Mouse (Mus musculus): Measurements from ENCODE around the gene Taar7a. TPM values are rescaled to one million over a fixed set of nuclear protein-coding genes. Genes with fewer than 3 reads are reported as not detected.

Taar7a gene
- polyA plus RNA-seq (2017; shearing (Covaris generic)) = not detected

DNA sequence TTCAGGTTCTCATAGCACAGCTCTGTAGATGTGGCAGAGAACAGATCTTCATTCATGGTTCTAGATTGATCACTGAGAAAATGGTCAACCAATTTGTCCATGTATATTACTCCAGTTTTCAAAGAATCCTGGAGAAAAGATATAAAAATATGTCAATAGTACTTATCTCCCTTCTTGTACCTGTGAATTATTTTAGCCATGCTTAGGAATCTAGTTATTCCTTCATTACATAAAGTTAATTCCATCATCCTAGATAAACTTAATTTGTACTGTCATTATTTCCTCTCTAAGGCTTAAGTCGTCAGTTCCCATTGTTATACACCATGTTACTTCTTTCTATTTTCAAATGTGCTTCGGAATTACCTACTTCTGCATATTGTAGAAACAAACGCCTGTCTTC lies at the start of gene Taar7a:
TSS of gene Taar7a (minus strand) at position 101 of the 400 bp plus-strand sequence.

DNA sequence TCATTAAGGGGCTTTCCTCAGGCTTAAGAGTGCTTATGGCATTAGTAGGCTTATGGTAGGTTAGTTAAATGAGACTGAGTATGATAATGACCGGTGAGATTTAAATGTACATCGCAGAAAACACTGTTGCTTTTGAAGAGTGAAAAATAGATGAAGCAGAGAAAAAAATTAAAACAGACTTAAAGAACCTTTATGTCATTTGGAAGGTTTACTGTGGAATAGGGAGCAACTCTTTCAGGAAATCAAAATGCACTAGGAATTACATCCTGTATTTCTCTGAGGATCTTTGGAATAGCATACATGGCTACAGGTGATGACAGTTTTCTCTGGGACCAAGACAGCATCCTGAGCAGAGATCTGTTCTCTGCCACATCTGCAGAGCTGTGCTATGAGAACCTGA lies 44.0 kb upstream of the Taar7a start, which contains the start of gene Taar7e:
TSS of gene Taar7e (plus strand) at position 301 of the 400 bp plus-strand sequence.

DNA sequence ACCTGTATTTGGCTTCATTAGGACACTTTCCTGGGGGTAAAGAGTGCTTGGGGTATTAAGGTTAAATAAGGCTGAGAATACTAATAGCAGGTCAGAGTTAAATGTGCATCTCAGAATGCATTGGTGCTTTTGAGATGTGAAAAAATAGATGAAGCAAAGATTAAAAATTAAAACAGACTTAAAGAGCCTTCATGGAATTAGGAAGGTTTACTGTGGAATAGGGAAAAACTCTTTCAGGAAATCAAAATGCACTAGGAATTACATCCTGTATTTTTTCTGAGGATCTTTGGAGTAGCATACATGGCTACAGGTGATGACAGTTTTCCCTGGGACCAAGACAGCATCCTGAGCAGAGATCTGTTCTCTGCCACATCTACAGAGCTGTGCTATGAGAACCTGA lies 33.6 kb upstream of the Taar7a start, which contains the start of gene Taar7d:
TSS of gene Taar7d (plus strand) at position 301 of the 400 bp plus-strand sequence.

DNA sequence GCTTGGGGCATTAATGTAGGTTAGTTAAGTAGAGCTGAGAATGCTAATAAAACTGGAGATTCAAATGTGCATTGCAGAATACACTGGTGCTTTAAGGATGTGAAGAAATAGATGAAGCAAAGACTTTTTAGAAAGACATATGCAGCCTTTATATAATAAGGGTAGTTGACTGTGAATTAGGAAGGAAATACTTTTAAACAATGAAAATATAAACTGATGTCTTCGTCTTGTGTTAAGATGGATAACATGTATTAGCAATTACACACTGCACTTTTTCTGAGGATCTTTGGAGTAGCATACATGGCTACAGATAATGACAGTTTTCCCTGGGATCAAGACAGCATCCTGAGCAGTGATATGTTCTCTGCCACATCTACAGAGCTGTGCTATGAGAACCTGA lies 6.4 kb upstream of the Taar7a start, which contains the start of gene Taar7b:
TSS of gene Taar7b (plus strand) at position 301 of the 400 bp plus-strand sequence.

DNA sequence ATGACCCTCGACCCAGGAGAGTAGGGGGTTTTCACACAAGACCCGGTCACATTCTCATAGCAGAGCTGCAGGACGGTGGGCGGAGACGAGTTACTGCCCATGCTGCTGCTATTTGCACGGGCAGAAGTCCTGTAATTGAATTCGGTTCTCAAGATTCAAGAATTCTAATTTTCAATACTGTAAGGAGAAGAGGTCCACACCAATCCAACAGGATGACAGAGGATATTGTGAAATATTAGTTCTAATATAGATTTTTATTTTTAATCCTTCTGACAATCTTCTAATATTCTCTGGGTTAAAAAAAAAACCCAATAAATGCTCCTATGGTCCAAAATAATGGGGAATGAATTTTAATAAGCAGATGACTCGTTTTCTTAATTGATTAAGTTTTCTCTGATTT lies 7.7 kb downstream of the Taar7a start, which contains the start of gene Taar6:
TSS of gene Taar6 (minus strand) at position 101 of the 400 bp plus-strand sequence.

DNA sequence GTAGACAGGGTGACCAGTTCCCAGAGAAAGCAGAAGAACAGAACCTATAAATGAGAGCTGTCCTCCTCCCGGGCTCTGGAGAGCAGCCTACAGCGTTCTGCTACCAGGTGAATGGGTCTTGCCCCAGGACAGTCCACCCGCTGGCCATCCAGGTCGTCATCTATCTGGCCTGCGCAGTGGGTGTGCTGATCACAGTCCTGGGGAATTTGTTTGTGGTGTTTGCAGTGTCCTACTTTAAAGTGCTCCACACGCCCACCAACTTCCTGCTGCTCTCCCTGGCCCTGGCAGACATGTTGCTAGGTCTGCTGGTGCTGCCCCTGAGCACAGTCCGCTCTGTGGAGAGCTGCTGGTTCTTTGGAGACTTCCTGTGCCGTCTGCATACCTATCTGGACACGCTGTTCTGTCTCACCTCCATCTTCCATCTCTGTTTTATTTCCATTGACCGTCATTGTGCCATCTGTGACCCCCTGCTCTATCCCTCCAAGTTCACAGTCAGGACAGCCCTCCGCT lies 22.6 kb downstream of the Taar7a start, which contains the start of gene Taar5:
TSS of gene Taar5 (plus strand) at position 51 of the 510 bp plus-strand sequence.

DNA sequence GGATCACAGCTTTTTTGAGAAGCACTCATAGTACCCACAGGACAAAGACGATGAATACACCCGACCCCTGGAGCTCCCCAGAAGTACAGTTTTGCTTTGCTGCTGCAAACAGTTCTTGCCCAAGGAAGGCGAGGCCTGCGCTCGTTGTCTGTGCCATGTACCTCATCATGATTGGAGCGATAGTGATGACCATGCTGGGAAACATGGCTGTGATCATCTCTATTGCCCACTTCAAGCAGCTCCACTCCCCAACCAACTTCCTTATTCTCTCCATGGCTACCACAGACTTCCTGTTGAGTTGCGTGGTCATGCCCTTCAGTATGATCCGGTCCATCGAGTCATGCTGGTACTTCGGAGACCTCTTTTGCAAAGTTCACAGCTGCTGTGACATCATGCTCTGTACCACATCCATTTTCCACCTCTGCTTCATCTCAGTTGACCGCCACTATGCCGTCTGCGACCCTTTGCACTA lies 32.8 kb downstream of the Taar7a start, which contains the start of gene Taar4:
TSS of gene Taar4 (plus strand) at position 51 of the 472 bp plus-strand sequence.

DNA sequence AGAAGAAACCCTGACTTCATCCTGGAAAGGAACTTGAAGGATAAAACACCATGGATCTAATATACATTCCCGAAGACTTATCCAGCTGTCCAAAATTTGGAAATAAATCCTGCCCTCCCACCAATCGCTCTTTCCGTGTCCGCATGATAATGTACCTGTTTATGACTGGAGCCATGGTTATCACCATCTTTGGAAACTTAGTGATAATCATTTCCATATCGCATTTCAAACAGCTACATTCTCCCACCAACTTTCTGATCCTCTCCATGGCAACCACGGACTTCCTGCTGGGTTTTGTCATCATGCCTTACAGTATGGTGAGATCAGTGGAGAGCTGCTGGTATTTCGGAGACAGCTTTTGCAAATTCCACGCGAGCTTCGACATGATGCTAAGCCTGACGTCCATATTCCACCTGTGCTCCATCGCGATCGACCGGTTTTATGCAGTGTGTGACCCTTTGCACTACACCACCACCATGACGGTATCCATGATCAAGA lies 43.7 kb downstream of the Taar7a start, which contains the start of gene Taar3:
TSS of gene Taar3 (plus strand) at position 51 of the 498 bp plus-strand sequence.

Other genes with a start within 250 kb of the Taar7a start
- gene Rps12, start 206.2 kb downstream of the Taar7a start, polyA plus RNA-seq (2017; shearing (Covaris generic)) = 10 to 100 TPM; 48.8 to 52.8 TPM
- gene Slc18b1, start 196.5 kb downstream of the Taar7a start, polyA plus RNA-seq (2017; shearing (Covaris generic)) = under 1 TPM in 1 of 2 experiments, not detected in 1; 0.10 TPM
- not detected for gene Vnn3, start 142.0 kb downstream of the Taar7a start, polyA plus RNA-seq (2017; shearing (Covaris generic))
- not detected for gene Vnn1, start 98.8 kb downstream of the Taar7a start, polyA plus RNA-seq (2017; shearing (Covaris generic))
- gene Taar1, start 73.1 kb downstream of the Taar7a start, polyA plus RNA-seq (2017; shearing (Covaris generic)) = not detected
- gene Taar2, start 54.9 kb downstream of the Taar7a start, polyA plus RNA-seq (2017; shearing (Covaris generic)) = under 1 TPM in 1 of 2 experiments, not detected in 1; 0.34 TPM
- not detected for gene Taar3, start 43.9 kb downstream of the Taar7a start, polyA plus RNA-seq (2017; shearing (Covaris generic))
- not detected for gene Taar4, start 33.0 kb downstream of the Taar7a start, polyA plus RNA-seq (2017; shearing (Covaris generic))
- not detected for gene Taar5, start 22.8 kb downstream of the Taar7a start, polyA plus RNA-seq (2017; shearing (Covaris generic))
- not detected for gene Taar6, start 7.8 kb downstream of the Taar7a start, polyA plus RNA-seq (2017; shearing (Covaris generic))
- not detected for gene Taar7b, start 6.5 kb upstream of the Taar7a start, polyA plus RNA-seq (2017; shearing (Covaris generic))
- under 1 TPM in 1 of 2 experiments, not detected in 1; 0.22 TPM for gene Taar7d, start 33.7 kb upstream of the Taar7a start, polyA plus RNA-seq (2017; shearing (Covaris generic))
- under 1 TPM in 1 of 2 experiments, not detected in 1; 0.53 TPM for gene Taar7e, start 44.1 kb upstream of the Taar7a start, polyA plus RNA-seq (2017; shearing (Covaris generic))
- not detected for gene Taar7f, start 56.0 kb upstream of the Taar7a start, polyA plus RNA-seq (2017; shearing (Covaris generic))
- gene Taar8a, start 83.0 kb upstream of the Taar7a start, polyA plus RNA-seq (2017; shearing (Covaris generic)) = not detected
- not detected for gene Taar8b, start 98.8 kb upstream of the Taar7a start, polyA plus RNA-seq (2017; shearing (Covaris generic))
- gene Taar8c, start 108.4 kb upstream of the Taar7a start, polyA plus RNA-seq (2017; shearing (Covaris generic)) = not detected
- not detected for gene Taar9, start 116.1 kb upstream of the Taar7a start, polyA plus RNA-seq (2017; shearing (Covaris generic))
- gene Stx7, start 155.8 kb upstream of the Taar7a start, polyA plus RNA-seq (2017; shearing (Covaris generic)) = 10 to 100 TPM; 36.0 to 38.5 TPM
- gene Moxd1, start 230.0 kb upstream of the Taar7a start, polyA plus RNA-seq (2017; shearing (Covaris generic)) = not detected

Data from activated CD4-positive, CD25-positive, alpha-beta regulatory T cell (primary cell).